Comparison of ENCODE assay signal across 9 mouse cellular contexts in the genomic region with DNA sequence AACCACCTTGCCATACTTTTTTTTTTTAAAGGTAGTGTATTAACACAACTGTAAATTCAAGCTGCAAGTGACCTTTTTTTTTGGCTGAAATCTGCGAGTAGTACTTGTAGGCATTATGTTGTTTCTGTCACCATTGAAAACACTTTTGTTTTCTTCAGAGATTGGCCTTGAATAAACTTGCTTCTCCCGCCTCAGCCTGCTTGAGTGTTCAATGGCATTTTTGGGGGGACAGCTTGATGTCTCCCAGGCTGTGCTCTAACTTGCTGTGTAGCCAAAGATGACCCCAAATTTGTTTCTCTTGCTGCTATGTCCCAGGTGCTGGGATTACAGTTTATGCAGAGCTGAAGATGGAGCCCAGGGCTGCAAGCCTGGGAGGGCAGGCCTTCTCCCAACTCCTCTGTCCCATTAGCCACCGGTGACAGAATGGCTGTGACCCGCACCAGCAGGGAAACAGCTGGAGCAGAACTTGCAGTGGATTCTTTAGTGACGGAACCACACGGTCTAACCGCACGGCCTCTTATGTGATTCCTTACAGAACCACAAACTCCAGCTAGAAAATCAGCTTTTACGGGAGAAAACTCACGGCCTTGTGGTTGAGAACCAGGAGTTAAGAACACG. TPM values are rescaled to one million over a fixed set of nuclear protein-coding genes. Genes with fewer than 3 reads are reported as not detected.
DNase-seq lines count a peak whose midpoint lies in the region; ATAC-seq and TF ChIP-seq lines count a peak whose summit lies in the region.
"Had no signal": no experiment of that assay in that cellular context is flagged by ENCODE, and none has a peak within 500 bp of the region (broad histone marks: within the 10 kb centered on the region; RNA-seq: fewer than 3 reads in every experiment).

No protein-coding gene starts in this region.

- intact Hi-C loops in heart, postnatal 10 days (cut with DNase I): loop anchor here (2.0 kb wide), 1 partner anchor 18 kb away; no protein-coding TSS in a partner anchor

- H3K9me3 ChIP-seq in liver, embryonic 12.5 days (replicated peaks): no peaks in the 10 kb centered on the region

- DNase-seq in heart, adult 11 months: peak; percentile 87
- no peak for DNase-seq in heart, postnatal 10 days
- DNase-seq in thymus, adult 2 months: no peak
- no peak for DNase-seq in thymus, postnatal 25 days
- DNase-seq in right cerebral cortex, postnatal 14 days: no peak
- no peak for DNase-seq in thymus, postnatal 10 days (ENCODE audit: low spot score in 2 of 2)
- no peak for DNase-seq in MN1 (ENCODE audit: low spot score)

- peak overlapping the region; percentile 96; the same call in 1 of the 2 replicates for H3K9ac ChIP-seq in liver, embryonic 12.5 days

- TF ChIP-seq CTCF in thymus, adult 2 months (IDR thresholded peaks at IDR 0.05; ENCODE audit: borderline replicate concordance, control insufficient read depth, extremely low read depth, insufficient read depth, low read length, poor library complexity): no peak

- H3K27me3 ChIP-seq in thymus, adult 2 months (ENCODE audit: control insufficient read depth, insufficient read depth, low read length): no peaks in the 10 kb centered on the region
- no peaks in the 10 kb centered on the region for H3K27me3 ChIP-seq in liver, embryonic 12.5 days (replicated peaks)

- 94% methylated on average over 11 of the region's 11 CpGs for WGBS in thymus, adult 2 months
- WGBS in liver, embryonic 12.5 days (ENCODE audit: insufficient replicate concordance): 89% methylated on average over 11 of the region's 11 CpGs

- H3K36me3 ChIP-seq in thymus, adult 2 months (ENCODE audit: control insufficient read depth, insufficient read depth, low read length): peaks cover 42% of the 10 kb centered on the region
- peaks cover 58% of the 10 kb centered on the region for H3K36me3 ChIP-seq in liver, embryonic 12.5 days

- ATAC-seq in liver, embryonic 12.5 days: no peak

- 0 out of 2 replicates have a peak overlapping the region, but pooled peaks have one; percentile 5 for H3K27ac ChIP-seq in thymus, adult 2 months (ENCODE audit: control insufficient read depth, insufficient read depth, low read length)
- 0 out of 2 replicates have a peak overlapping the region, but pooled peaks have one; percentile 92 for H3K27ac ChIP-seq in liver, embryonic 12.5 days

- peaks cover 18% of the 10 kb centered on the region for H3K4me1 ChIP-seq in thymus, adult 2 months (replicated peaks; ENCODE audit: control insufficient read depth, insufficient read depth, low read length)
- H3K4me1 ChIP-seq in liver, embryonic 12.5 days: peaks cover 33% of the 10 kb centered on the region

- H3K4me3 ChIP-seq in thymus, adult 2 months (ENCODE audit: control insufficient read depth, insufficient read depth, low read length): peak overlapping the region; percentile 4; the same call in 1 of the 2 replicates
- H3K4me3 ChIP-seq in liver, embryonic 12.5 days: peak overlapping the region; percentile 92

- H3K4me2 ChIP-seq in liver, embryonic 12.5 days: peak overlapping the region; percentile 86

- TF ChIP-seq POLR2A in thymus, adult 2 months (IDR thresholded peaks at IDR 0.05; ENCODE audit: control insufficient read depth, extremely low read depth, insufficient read depth, low read length, poor library complexity): no peak

RNA-seq across cellular contexts. Expression of a gene that starts 2.4 kb away (rescaled TPM):
- total RNA-seq in heart, postnatal 10 days (2021): 10 to 100 TPM; 48.9 to 55.5 TPM
- 113 and 118 TPM in 2 replicates for polyA plus RNA-seq in thymus, adult 2 months (2012; rRNA removed)
- 108 and 112 TPM in 2 replicates for polyA plus RNA-seq in liver, embryonic 12.5 days (2016; fragmentation: Nextera tagmentation; extraction: Ambion mirVana)

RNA-seq across cellular contexts. Expression of a gene that starts 19.1 kb away (rescaled TPM):
- 10 to 100 TPM; 13.9 to 17.1 TPM for total RNA-seq in heart, postnatal 10 days (2021)
- 12.2 and 13.9 TPM in 2 replicates for polyA plus RNA-seq in thymus, adult 2 months (2012; rRNA removed)
- polyA plus RNA-seq in liver, embryonic 12.5 days (2016; fragmentation: Nextera tagmentation; extraction: Ambion mirVana): 17.3 and 19.1 TPM in 2 replicates

RNA-seq across cellular contexts. Expression of a gene that starts 46.6 kb away (rescaled TPM):
- not detected for total RNA-seq in heart, postnatal 10 days (2021)
- polyA plus RNA-seq in thymus, adult 2 months (2012; rRNA removed): not detected in 2 replicates
- polyA plus RNA-seq in liver, embryonic 12.5 days (2016; fragmentation: Nextera tagmentation; extraction: Ambion mirVana): 0.67 and 0.80 TPM in 2 replicates
- polyA plus RNA-seq: frontal cortex, adult 2 months had no signal
